Mouse (Mus musculus): ENCODE results near the gene Snx29.

Gene Snx29

GRCm38 (mm10) chr16:11801960-11802539, 479.3 kb downstream of the Snx29 start:
- no peak for DNase-seq

Measured in kidney, adult 9 months (tissue).